Mouse (Mus musculus): ENCODE results near the gene Sorcs2.

- TF ChIP-seq CTCF (conservative IDR thresholded peaks at IDR 0.05; ENCODE audit: low read length) = no peak
- no peak for TF ChIP-seq POU5F1 (IDR thresholded peaks at IDR 0.05; ENCODE audit: borderline replicate concordance, low read length)
- no peak for TF ChIP-seq NANOG (IDR thresholded peaks at IDR 0.05; ENCODE audit: borderline replicate concordance, low read length)
Observed at GRCm38 (mm10) chr5:36056921-36057320, 341.0 kb downstream of the Sorcs2 start.
